Mouse (Mus musculus): Measurements from ENCODE around the gene Cyp11a1.

- no peak for TF ChIP-seq CTCF (IDR thresholded peaks at IDR 0.05; ENCODE audit: low read depth)
- TF ChIP-seq EP300 (optimal IDR thresholded peaks at IDR 0.05): no peak
Observed at GRCm38 (mm10) chr9:58016962-58017361, 10.8 kb downstream of the Cyp11a1 start.

Measured in stomach, postnatal 0 days (tissue).